Mouse (Mus musculus): ENCODE data around the gene Rdh11.

GRCm38 (mm10) chr12:79134676-79135075, 57.4 kb downstream of the Rdh11 start:
- TF ChIP-seq POLR2A (IDR thresholded peaks at IDR 0.05; ENCODE audit: low read depth, low read length) (no peak), CTCF (IDR thresholded peaks at IDR 0.05; ENCODE audit: extremely low read depth, insufficient read depth, insufficient read length, insufficient replicate concordance) (no peak)
